Mouse (Mus musculus) adrenal gland, adult 2 months (tissue): ENCODE measurements at regions not wholly inside any gene's neighbourhood (a gene's known extent, or its start where the extent isn't known, plus 50 kb on each side); places are given as distances from the start of the nearest gene placed in this dataset.
"Not testable (repeated sequence)": the region's sequence is repeated elsewhere in the genome, so short reads cannot be mapped to it uniquely, and the experiment has no call there.

ENCODE experiments used
- DNase-seq: peaks from one replicate; pipeline ENCODE4 v3.0.0; 2021

- no peak for DNase-seq
These were observed 163.6 kb downstream of the Mterf1b start for GRCm38 (mm10) chr5:4355609-4356224.

GRCm38 (mm10) chr5:4356555-4357273 lies 164.5 kb downstream of the Mterf1b start:
- DNase-seq = not testable (repeated sequence)

- not testable (repeated sequence) for DNase-seq
These were observed 169.4 kb downstream of the Mterf1b start for GRCm38 (mm10) chr5:4361547-4361946.

GRCm38 (mm10) chr5:4384719-4385118 lies 192.6 kb downstream of the Mterf1b start:
- DNase-seq = not testable (repeated sequence)

GRCm38 (mm10) chr5:4391083-4391482 lies 198.9 kb downstream of the Mterf1b start:
- no peak for DNase-seq

GRCm38 (mm10) chr5:4394353-4395052 lies 202.3 kb downstream of the Mterf1b start:
- DNase-seq = not testable (repeated sequence)

- no peak for DNase-seq
These were observed 205.9 kb downstream of the Mterf1b start for GRCm38 (mm10) chr5:4398087-4398486.

GRCm38 (mm10) chr5:4417761-4418160 lies 225.6 kb downstream of the Mterf1b start:
- no peak for DNase-seq
